Mouse (Mus musculus) heart, embryonic 11.5 days (tissue): Measurements from ENCODE around the gene Tmem51. TPM values are rescaled to one million over a fixed set of nuclear protein-coding genes. Genes with fewer than 3 reads are reported as not detected.
"Not testable (repeated sequence)": the region's sequence is repeated elsewhere in the genome, so short reads cannot be mapped to it uniquely, and the experiment has no call there.

Experiments used
- ATAC-seq: fragments of 200-750 bp; cut with Nextera tagmentation; replicated peaks from 2 replicates; pipeline ENCODE4 v1.8.0; 2017; ENCODE audit warnings: moderate library complexity; ENCODE audit not compliant: insufficient number of reproducible peaks, low FRiP score, low TSS enrichment
- H3K27ac ChIP-seq: fragments of 300-500 bp; sonication (generic); 2 replicates; pipeline ENCODE4 v1.5.1; 2014; ENCODE audit warnings: mild to moderate bottlenecking, low read depth, low read length
- H3K27me3 ChIP-seq: fragments of 300-500 bp; sonication (generic); 2 replicates; pipeline ENCODE4 v1.6.1; 2014; ENCODE audit warnings: mild to moderate bottlenecking, low read length, mixed read lengths; ENCODE audit not compliant: control insufficient read depth, insufficient read depth
- H3K36me3 ChIP-seq: fragments of 300-500 bp; sonication (generic); 2 replicates; pipeline ENCODE4 v1.6.1; 2014; ENCODE audit warnings: mild to moderate bottlenecking, low read length, moderate library complexity, mixed read lengths; ENCODE audit not compliant: control insufficient read depth, insufficient read depth
- H3K4me1 ChIP-seq: fragments of 300-500 bp; sonication (generic); 2 replicates; pipeline ENCODE4 v1.6.1; 2014; ENCODE audit warnings: low read length; ENCODE audit not compliant: control insufficient read depth, insufficient read depth
- H3K4me2 ChIP-seq: fragments of 300-500 bp; sonication (generic); 2 replicates; pipeline ENCODE4 v1.6.1; 2014; ENCODE audit warnings: mild to moderate bottlenecking, moderate library complexity
- H3K4me3 ChIP-seq: fragments of 300-500 bp; sonication (generic); 2 replicates; pipeline ENCODE4 v1.5.1; 2014; ENCODE audit warnings: low read depth, low read length
- H3K9ac ChIP-seq: fragments of 300-500 bp; sonication (generic); 2 replicates; pipeline ENCODE4 v1.6.1; 2014; ENCODE audit warnings: mild to moderate bottlenecking, low read depth, low read length, moderate library complexity
- H3K9me3 ChIP-seq: fragments of 300-500 bp; sonication (generic); replicated peaks from 2 replicates; pipeline ENCODE4 v1.6.1; 2016; ENCODE audit warnings: low read length; ENCODE audit not compliant: control insufficient read depth
- WGBS: fragments of 180-500 bp; shearing (Covaris S2); extraction: QIAGEN DNeasy Blood & Tissue Kit; methylation state at CpG from one replicate; pipeline ENCODE4 v1.1.7; 2014; ENCODE audit not compliant: insufficient replicate concordance; 5-methylcytosine and 5-hydroxymethylcytosine counted together
- polyA plus RNA-seq: library from polyadenylated mRNA; unstranded; fragments of >200 nt; fragmentation: Nextera tagmentation; extraction: Ambion mirVana; gene quantifications from 2 replicates; pipeline ENCODE4 v1.2.1, GENCODE M21; 2014

Tmem51 gene
- polyA plus RNA-seq, 1 experiment from 2014 or later, result 21.9 TPM

DNA sequence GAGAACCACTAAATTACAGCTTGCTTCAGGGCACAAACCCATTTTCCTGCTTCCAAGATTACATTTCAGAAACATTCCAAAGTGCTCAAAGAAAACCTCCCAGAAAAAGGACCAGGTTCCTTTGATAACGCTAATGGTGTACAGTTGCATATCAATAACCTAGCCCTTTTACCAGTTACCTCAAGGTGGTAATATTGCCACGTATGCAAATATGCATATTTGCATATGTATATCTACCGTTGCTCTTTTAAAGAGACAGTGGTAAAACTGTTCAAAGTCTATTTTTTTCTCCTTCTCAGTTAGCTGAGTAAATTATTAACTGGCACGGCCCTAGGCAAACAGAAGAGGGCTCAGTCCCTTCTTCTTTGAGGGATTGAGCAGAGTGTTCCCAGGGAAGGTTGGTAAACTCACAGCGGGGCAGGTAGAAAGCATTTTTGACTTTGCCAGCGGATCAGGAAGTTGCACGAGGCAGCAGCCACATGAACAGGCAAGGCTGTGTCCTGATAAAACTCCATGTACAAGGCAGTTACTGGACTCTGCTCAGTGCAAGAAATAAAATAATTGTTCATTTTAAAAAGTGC lies 84.5 kb downstream of the Tmem51 start:
- Histone ChIP-seq H3K9ac (no peak overlapping the region), H3K4me1 (no peaks in the 10 kb centered on the region), H3K4me2 (no peak overlapping the region), H3K36me3 (no peaks in the 10 kb centered on the region), H3K27me3 (no peaks in the 10 kb centered on the region), H3K27ac (no peak overlapping the region), H3K4me3 (no peak overlapping the region), H3K9me3 (no peaks in the 10 kb centered on the region)
- 58% methylated on average over 7 of the region's 7 CpGs for WGBS
- no peak for ATAC-seq

GRCm38 (mm10) chr4:141998282-141998821 lies 85.8 kb downstream of the Tmem51 start:
- Histone ChIP-seq H3K9me3 (no peaks in the 10 kb centered on the region), H3K36me3 (no peaks in the 10 kb centered on the region), H3K4me3 (peak overlapping the region; percentile 27; the same call in 1 of the 2 replicates), H3K27me3 (no peaks in the 10 kb centered on the region), H3K4me2 (peak overlapping the region; percentile 48), H3K4me1 (no peaks in the 10 kb centered on the region), H3K27ac (no peak overlapping the region), H3K9ac (peak overlapping the region; percentile 55; the same call in 1 of the 2 replicates)
- WGBS, result 30% methylated on average over 11 of the region's 11 CpGs
- ATAC-seq, result no peak

GRCm38 (mm10) chr4:141996880-141997279 lies 87.2 kb downstream of the Tmem51 start:
- H3K9me3 ChIP-seq, result no peaks in the 10 kb centered on the region
- no peaks in the 10 kb centered on the region for H3K4me1 ChIP-seq
- H3K36me3 ChIP-seq, result no peaks in the 10 kb centered on the region
- no peak overlapping the region for H3K4me2 ChIP-seq
- no peak overlapping the region for H3K4me3 ChIP-seq
- no peaks in the 10 kb centered on the region for H3K27me3 ChIP-seq
- H3K27ac ChIP-seq, result no peak overlapping the region
- no peak for ATAC-seq
- no peak overlapping the region for H3K9ac ChIP-seq
- 72% methylated on average over 3 of the region's 3 CpGs for WGBS

GRCm38 (mm10) chr4:141996086-141996485 lies 88.0 kb downstream of the Tmem51 start:
- Histone ChIP-seq H3K36me3 (no peaks in the 10 kb centered on the region), H3K9ac (no peak overlapping the region), H3K9me3 (no peaks in the 10 kb centered on the region), H3K27me3 (no peaks in the 10 kb centered on the region), H3K4me1 (no peaks in the 10 kb centered on the region), H3K4me3 (no peak overlapping the region), H3K27ac (no peak overlapping the region), H3K4me2 (no peak overlapping the region)
- WGBS, result 56% methylated on average over 7 of the region's 7 CpGs
- no peak for ATAC-seq

GRCm38 (mm10) chr4:141994062-141994471 lies 90.0 kb downstream of the Tmem51 start:
- not testable (repeated sequence) for H3K27ac ChIP-seq, H3K4me3 ChIP-seq, H3K27me3 ChIP-seq, H3K4me1 ChIP-seq, ATAC-seq, H3K36me3 ChIP-seq, H3K9me3 ChIP-seq, H3K9ac ChIP-seq, H3K4me2 ChIP-seq
- 37% methylated on average over 2 of the region's 2 CpGs for WGBS

GRCm38 (mm10) chr4:141993347-141994061 lies 90.6 kb downstream of the Tmem51 start:
- Histone ChIP-seq H3K27ac (no peak overlapping the region), H3K9ac (no peak overlapping the region), H3K27me3 (no peaks in the 10 kb centered on the region), H3K36me3 (no peaks in the 10 kb centered on the region), H3K4me3 (no peak overlapping the region), H3K4me2 (no peak overlapping the region), H3K9me3 (no peaks in the 10 kb centered on the region), H3K4me1 (no peaks in the 10 kb centered on the region)
- ATAC-seq, result no peak
- 68% methylated on average over 5 of the region's 5 CpGs for WGBS

DNA sequence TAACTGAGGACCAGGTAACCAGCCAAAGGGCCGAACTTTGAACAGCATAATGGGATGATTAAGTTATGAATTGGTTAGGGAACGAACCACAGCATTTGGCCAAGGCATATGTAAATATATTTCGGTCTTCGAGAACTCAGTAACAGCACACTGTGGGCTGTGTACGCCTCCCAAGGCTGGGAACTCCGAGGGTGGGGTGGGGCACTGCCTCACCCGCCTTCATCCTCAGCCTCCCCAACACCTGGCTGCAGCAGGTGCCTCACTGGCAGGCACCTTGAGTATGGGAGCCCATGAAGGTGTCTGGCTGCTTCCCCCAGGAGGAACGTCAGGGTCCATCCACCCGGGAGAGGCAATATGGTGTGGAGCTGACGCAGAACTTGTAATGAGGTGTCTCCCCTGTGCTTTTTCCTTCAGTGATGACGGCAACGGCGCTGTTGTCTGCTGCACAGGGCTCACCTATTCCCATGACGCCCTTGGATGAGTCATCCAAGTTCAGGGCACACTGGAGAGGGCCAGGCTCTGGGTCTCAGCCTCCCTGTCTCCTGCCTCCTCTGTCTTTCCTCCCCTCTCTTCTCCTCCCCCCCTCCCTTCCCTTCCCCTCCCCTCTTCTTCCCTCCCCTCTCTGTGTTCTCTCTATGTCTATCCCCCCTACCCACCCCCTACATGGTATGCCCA lies 91.4 kb downstream of the Tmem51 start:
- WGBS, result 80% methylated on average over 14 of the region's 14 CpGs
- H3K27ac ChIP-seq, result no peak overlapping the region
- ATAC-seq, result no peak
- H3K4me1 ChIP-seq, result no peaks in the 10 kb centered on the region
- H3K9me3 ChIP-seq, result no peaks in the 10 kb centered on the region
- H3K9ac ChIP-seq, result no peak overlapping the region
- no peaks in the 10 kb centered on the region for H3K36me3 ChIP-seq
- no peak overlapping the region for H3K4me3 ChIP-seq
- H3K27me3 ChIP-seq, result no peaks in the 10 kb centered on the region
- no peak overlapping the region for H3K4me2 ChIP-seq

GRCm38 (mm10) chr4:141988178-141988577 lies 95.9 kb downstream of the Tmem51 start:
- Histone ChIP-seq H3K27ac (no peak overlapping the region), H3K9me3 (no peaks in the 10 kb centered on the region), H3K36me3 (no peaks in the 10 kb centered on the region), H3K4me2 (no peak overlapping the region), H3K4me1 (no peaks in the 10 kb centered on the region), H3K27me3 (no peaks in the 10 kb centered on the region), H3K4me3 (no peak overlapping the region), H3K9ac (no peak overlapping the region)
- no peak for ATAC-seq
- 71% methylated on average over 1 of the region's 1 CpGs for WGBS
